Mouse (Mus musculus) myocyte (in vitro differentiated cells): Measurements from ENCODE around the gene Ephb4.

Experiments
- MYOG ChIP-seq, 3 experiments: IDR thresholded peaks; one replicate each; pipeline ENCODE4 v1.6.1; 2011; ENCODE audit warnings: control low read depth in 2 of 3, low read depth in 2 of 3, mild to moderate bottlenecking in 2 of 3; ENCODE audit not compliant: insufficient read length in 2 of 3, control insufficient read depth in 1 of 3, insufficient read depth in 1 of 3
- POLR2A ChIP-seq: IDR thresholded peaks from one replicate; pipeline ENCODE4 v1.6.1; 2011; ENCODE audit warnings: low read depth, mild to moderate bottlenecking, control low read depth, moderate library complexity; ENCODE audit not compliant: insufficient read length
- POLR2AphosphoS2 ChIP-seq: IDR thresholded peaks from one replicate; pipeline ENCODE4 v1.6.1; 2011; ENCODE audit warnings: low read depth, control low read depth; ENCODE audit not compliant: insufficient read length
- SRF ChIP-seq: IDR thresholded peaks from one replicate; pipeline ENCODE4 v1.6.1; 2011; ENCODE audit warnings: low read depth; ENCODE audit not compliant: control insufficient read depth, insufficient read length
- TCF12 ChIP-seq: IDR thresholded peaks from one replicate; pipeline ENCODE4 v1.6.1; 2011; ENCODE audit warnings: mild to moderate bottlenecking, control low read depth; ENCODE audit not compliant: poor library complexity, insufficient read depth, severe bottlenecking

- TF ChIP-seq POLR2A (no peak), POLR2AphosphoS2 (no peak), SRF (no peak), TCF12 (no peak), MYOG (IDR thresholded peaks at IDR 0.05; ENCODE audit: control insufficient read depth in 1 of 3, insufficient read depth in 1 of 3, insufficient read length in 2 of 3, low read depth in 2 of 3) (no peak)
Observed at GRCm38 (mm10) chr5:137301253-137301652, 48.7 kb upstream of the Ephb4 start.
